Comparison of ENCODE assay signal across 8 mouse cellular contexts in the genomic region with DNA sequence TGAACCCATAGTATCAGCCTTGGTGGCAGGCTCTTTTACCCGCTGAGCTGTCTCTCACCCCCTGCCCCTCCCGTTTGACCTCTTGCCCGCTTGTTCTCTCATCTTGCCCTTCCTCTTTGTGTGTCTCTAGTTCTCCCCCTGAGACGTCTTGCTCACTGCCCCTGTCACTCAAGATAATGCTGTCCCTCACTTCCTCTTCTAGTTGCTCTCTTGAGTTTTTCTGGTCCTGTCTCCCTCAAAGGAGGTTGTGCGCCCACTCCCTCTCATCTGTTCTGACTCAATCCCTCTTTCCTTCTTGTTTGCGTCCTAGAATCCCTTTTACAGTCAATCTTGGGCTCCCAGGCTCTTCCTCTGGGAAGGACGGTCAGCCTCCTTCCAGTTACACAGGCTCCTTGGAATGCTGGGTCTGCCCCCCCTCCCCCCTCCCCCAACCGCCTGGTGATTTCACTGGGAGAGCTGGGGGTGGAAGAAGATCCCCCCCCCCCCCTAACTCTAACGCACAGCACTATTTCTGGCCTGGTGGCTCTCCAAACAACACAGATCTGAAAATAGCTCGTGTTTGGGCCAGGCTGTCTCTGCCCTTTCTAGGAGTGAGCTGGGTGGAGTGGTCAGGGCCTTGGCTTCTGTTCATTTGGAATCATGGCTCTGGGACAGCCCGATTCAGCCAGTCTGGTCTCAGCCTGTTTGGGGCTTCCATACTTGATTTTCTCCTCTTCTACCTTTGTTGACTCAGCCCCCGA. TPM values are rescaled to one million over a fixed set of nuclear protein-coding genes. Genes with fewer than 3 reads are reported as not detected.
DNase-seq lines count a peak whose midpoint lies in the region; ATAC-seq and TF ChIP-seq lines count a peak whose summit lies in the region.

No protein-coding gene starts in this region.

- no peak overlapping the region for H3ac ChIP-seq in myocyte (ENCODE audit: control insufficient read depth, insufficient read length)

- peaks cover 59% of the 10 kb centered on the region for H3K4me1 ChIP-seq in G1E (ENCODE audit: insufficient read depth, low read depth, low read length)
- H3K4me1 ChIP-seq in kidney, embryonic 16.5 days (ENCODE audit: insufficient read depth, low read length): peaks cover 40% of the 10 kb centered on the region

- H3K4me3 ChIP-seq in G1E (ENCODE audit: low read depth, low read length) (no peak overlapping the region; the same call in 1 of the 2 replicates), myocyte (no peak overlapping the region)
- no peak overlapping the region for H3K4me3 ChIP-seq in kidney, embryonic 16.5 days (ENCODE audit: low read length)

- H3K27me3 ChIP-seq in G1E (ENCODE audit: insufficient read depth, low read length): no peaks in the 10 kb centered on the region
- H3K27me3 ChIP-seq in kidney, embryonic 16.5 days (ENCODE audit: insufficient read depth, low read length): no peaks in the 10 kb centered on the region
- H3K27me3 ChIP-seq in myocyte (ENCODE audit: control insufficient read depth, insufficient read depth, insufficient read length): no peaks in the 10 kb centered on the region

- ATAC-seq in G1E (ENCODE audit: extremely low read depth, insufficient number of reproducible peaks, low FRiP score, poor library complexity, severe bottlenecking): peak; percentile 54; the same call in 1 of the 2 replicates
- 0 out of 2 replicates have a peak, but pooled peaks have one; percentile 21 for ATAC-seq in kidney, embryonic 16.5 days (ENCODE audit: low FRiP score, low TSS enrichment)
- no peak for ATAC-seq in megakaryocyte-erythroid progenitor cell, adult 5-6 weeks (replicated peaks; ENCODE audit: low FRiP score, low TSS enrichment, poor library complexity, severe bottlenecking)

- H3K79me2 ChIP-seq in myocyte (ENCODE audit: control insufficient read depth, insufficient read depth): peaks cover 6% of the 10 kb centered on the region

- H3K9ac ChIP-seq in kidney, embryonic 16.5 days (replicated peaks; ENCODE audit: low read length): no peak overlapping the region

- peak; percentile 14 for DNase-seq in adrenal gland, postnatal 14 days
- no peak for DNase-seq in adrenal gland, postnatal 4 days (ENCODE audit: low spot score in 2 of 2)
- DNase-seq in G1E (ENCODE audit: low spot score): peak; percentile 80
- peak; percentile 24 to 59 for DNase-seq in gastrocnemius, postnatal 36 days
- DNase-seq in frontal cortex, postnatal 25 days (ENCODE audit: low spot score in 2 of 2): no peak

- intact Hi-C loops in gastrocnemius, postnatal 36 days (cut with DNase I): no loop called here

- no peak for TF ChIP-seq POLR2A in myocyte (IDR thresholded peaks at IDR 0.05; ENCODE audit: insufficient read length, low read depth)

- H3K36me3 ChIP-seq in G1E (replicated peaks) (no peaks in the 10 kb centered on the region), myocyte (ENCODE audit: control insufficient read depth, insufficient read depth) (no peaks in the 10 kb centered on the region)
- H3K36me3 ChIP-seq in kidney, embryonic 16.5 days (ENCODE audit: insufficient read depth, low read length): no peaks in the 10 kb centered on the region

- peak overlapping the region; percentile 73 for H3K27ac ChIP-seq in kidney, embryonic 16.5 days (ENCODE audit: low read length)

- no peak for TF ChIP-seq CTCF in G1E (IDR thresholded peaks at IDR 0.05; ENCODE audit: low read depth, low read length)

- no peak overlapping the region for H3K4me2 ChIP-seq in kidney, embryonic 16.5 days (replicated peaks; ENCODE audit: low read depth, low read length)
- H3K4me2 ChIP-seq in myocyte (ENCODE audit: low read depth): peak overlapping the region; percentile 73

- H3K9me3 ChIP-seq in G1E (replicated peaks): no peaks in the 10 kb centered on the region
- no peaks in the 10 kb centered on the region for H3K9me3 ChIP-seq in kidney, embryonic 16.5 days (ENCODE audit: low read length)

- WGBS in kidney, embryonic 16.5 days: 36% methylated on average over 12 of the region's 12 CpGs

TF ChIP-seq in myocyte, 11 proteins besides CTCF, POLR2A, EP300 and RAD21:
- no peak for TF ChIP-seq MYOD1 (IDR thresholded peaks at IDR 0.05; ENCODE audit: control insufficient read depth in 1 of 3, insufficient read length in 2 of 3, low read depth in 2 of 3)
- no peak for TF ChIP-seq USF1 (IDR thresholded peaks at IDR 0.05; ENCODE audit: low read depth)
- no peak for TF ChIP-seq TCF3 (IDR thresholded peaks at IDR 0.05; ENCODE audit: insufficient read length, low read depth)
- TF ChIP-seq MAX (IDR thresholded peaks at IDR 0.05; ENCODE audit: low read depth): no peak
- TF ChIP-seq MYOG (IDR thresholded peaks at IDR 0.05; ENCODE audit: control insufficient read depth in 1 of 3, insufficient read depth in 1 of 3, insufficient read length in 2 of 3, low read depth in 2 of 3): no peak
- TF ChIP-seq CEBPB (IDR thresholded peaks at IDR 0.05; ENCODE audit: insufficient read depth, poor library complexity, severe bottlenecking): no peak
- TF ChIP-seq POLR2AphosphoS2 (IDR thresholded peaks at IDR 0.05; ENCODE audit: insufficient read length, low read depth): no peak
- no peak for TF ChIP-seq SRF (IDR thresholded peaks at IDR 0.05; ENCODE audit: control insufficient read depth, insufficient read length, low read depth)
- TF ChIP-seq REST (IDR thresholded peaks at IDR 0.05; ENCODE audit: insufficient read depth, insufficient read length): no peak
- no peak for TF ChIP-seq E2F4 (IDR thresholded peaks at IDR 0.05; ENCODE audit: insufficient read depth)
- TF ChIP-seq TCF12 (IDR thresholded peaks at IDR 0.05; ENCODE audit: insufficient read depth, poor library complexity, severe bottlenecking): no peak

RNA-seq across cellular contexts. Expression of a gene that starts 4.3 kb away (rescaled TPM):
- 2.0 and 2.6 TPM in 2 replicates for total RNA-seq in adrenal gland, postnatal 14 days (2021)
- total RNA-seq in adrenal gland, postnatal 4 days (2021): 1 to 10 TPM; 1.7 to 2.2 TPM
- total RNA-seq in G1E (2014; fragmentation: Nextera tagmentation): 76.9 and 92.3 TPM in 2 replicates
- 18.6 and 20.4 TPM in 2 replicates for total RNA-seq in G1E (2017)
- polyA plus RNA-seq in G1E (2012): 1.1 and 1.9 TPM in 2 replicates
- total RNA-seq in gastrocnemius, postnatal 36 days (2021): 1 to 10 TPM; 2.8 to 7.5 TPM
- polyA plus RNA-seq in kidney, embryonic 16.5 days (2015; fragmentation: Nextera tagmentation; extraction: Ambion mirVana): 0.29 and 0.53 TPM in 2 replicates
- 17.6 TPM for polyA plus RNA-seq in myocyte (2012; fragmentation: generic; extraction: Trizol)
- 0.72 TPM in 1 of 2 replicates, not detected in the other for total RNA-seq in megakaryocyte-erythroid progenitor cell, adult 5-6 weeks (2014; fragmentation: Nextera tagmentation)
- total RNA-seq in megakaryocyte-erythroid progenitor cell, adult 5-6 weeks (2017): 0.94 TPM in 1 of 2 replicates, not detected in the other

RNA-seq across cellular contexts. Expression of a gene that starts 30.4 kb away (rescaled TPM):
- total RNA-seq in adrenal gland, postnatal 14 days (2021): 88.6 and 92.6 TPM in 2 replicates
- 100 to 1,000 TPM; 121 to 124 TPM for total RNA-seq in adrenal gland, postnatal 4 days (2021)
- 36.8 and 37.5 TPM in 2 replicates for total RNA-seq in G1E (2014; fragmentation: Nextera tagmentation)
- total RNA-seq in G1E (2017): 104 and 115 TPM in 2 replicates
- 136 and 173 TPM in 2 replicates for polyA plus RNA-seq in G1E (2012)
- 10 to 100 TPM; 14.6 to 16.8 TPM for total RNA-seq in gastrocnemius, postnatal 36 days (2021)
- 201 TPM in 2 replicates for polyA plus RNA-seq in kidney, embryonic 16.5 days (2015; fragmentation: Nextera tagmentation; extraction: Ambion mirVana)
- polyA plus RNA-seq in myocyte (2012; fragmentation: generic; extraction: Trizol): 172 TPM
- 52.2 and 78.7 TPM in 2 replicates for total RNA-seq in megakaryocyte-erythroid progenitor cell, adult 5-6 weeks (2014; fragmentation: Nextera tagmentation)
- total RNA-seq in megakaryocyte-erythroid progenitor cell, adult 5-6 weeks (2017): 46.5 and 50.2 TPM in 2 replicates

RNA-seq across cellular contexts. Expression of a gene that starts 39.6 kb away (rescaled TPM):
- 38.1 and 39.8 TPM in 2 replicates for total RNA-seq in adrenal gland, postnatal 14 days (2021)
- total RNA-seq in adrenal gland, postnatal 4 days (2021): 10 to 100 TPM; 36.2 to 46.0 TPM
- total RNA-seq in G1E (2014; fragmentation: Nextera tagmentation): 29.7 and 55.3 TPM in 2 replicates
- total RNA-seq in G1E (2017): 25.8 and 34.1 TPM in 2 replicates
- polyA plus RNA-seq in G1E (2012): 16.7 and 19.2 TPM in 2 replicates
- 1 to 10 TPM; 7.0 to 8.0 TPM for total RNA-seq in gastrocnemius, postnatal 36 days (2021)
- polyA plus RNA-seq in kidney, embryonic 16.5 days (2015; fragmentation: Nextera tagmentation; extraction: Ambion mirVana): 9.4 and 11.9 TPM in 2 replicates
- 5.9 TPM for polyA plus RNA-seq in myocyte (2012; fragmentation: generic; extraction: Trizol)
- 23.7 and 28.2 TPM in 2 replicates for total RNA-seq in megakaryocyte-erythroid progenitor cell, adult 5-6 weeks (2014; fragmentation: Nextera tagmentation)
- total RNA-seq in megakaryocyte-erythroid progenitor cell, adult 5-6 weeks (2017): 20.8 and 29.0 TPM in 2 replicates

RNA-seq across cellular contexts. Expression of a gene that starts 50.2 kb away (rescaled TPM):
- 11.9 and 12.6 TPM in 2 replicates for total RNA-seq in adrenal gland, postnatal 14 days (2021)
- 10 to 100 TPM; 15.3 to 17.2 TPM for total RNA-seq in adrenal gland, postnatal 4 days (2021)
- total RNA-seq in G1E (2014; fragmentation: Nextera tagmentation): not detected in 2 replicates
- total RNA-seq in G1E (2017): 0.06 and 0.11 TPM in 2 replicates
- 0.56 and 0.59 TPM in 2 replicates for polyA plus RNA-seq in G1E (2012)
- total RNA-seq in gastrocnemius, postnatal 36 days (2021): not detected
- 0.24 and 0.28 TPM in 2 replicates for polyA plus RNA-seq in kidney, embryonic 16.5 days (2015; fragmentation: Nextera tagmentation; extraction: Ambion mirVana)
- 0.04 TPM for polyA plus RNA-seq in myocyte (2012; fragmentation: generic; extraction: Trizol)
- not detected in 2 replicates for total RNA-seq in megakaryocyte-erythroid progenitor cell, adult 5-6 weeks (2014; fragmentation: Nextera tagmentation)
- total RNA-seq in megakaryocyte-erythroid progenitor cell, adult 5-6 weeks (2017): 0.27 and 0.47 TPM in 2 replicates

Comparison
In these comparisons a context has a peak if more than half of its experiments do, and no peak if none do; other contexts are left out.
1. DNase-seq: peak in adrenal gland, postnatal 14 days (single experiment), G1E (single experiment) and gastrocnemius, postnatal 36 days (2 of 2); none in adrenal gland, postnatal 4 days (0 of 2) and frontal cortex, postnatal 25 days (0 of 2).